In genomic region chr15:12577054-12577696, GRCm38 (mm10) we compare ENCODE assay signal across 9 mouse cellular contexts.
DNase-seq lines count a peak whose midpoint lies in the region; ATAC-seq lines count a peak whose summit lies in the region.
"Had no signal": no experiment of that assay in that cellular context is flagged by ENCODE, and none has a peak within 500 bp of the region (broad histone marks: within the 10 kb centered on the region; RNA-seq: fewer than 3 reads in every experiment).

No protein-coding gene starts in this region.

- H3K4me1 ChIP-seq in embryonic facial prominence, embryonic 11.5 days (ENCODE audit: control insufficient read depth, insufficient read depth, low read length): no peaks in the 10 kb centered on the region
- peaks cover 13% of the 10 kb centered on the region for H3K4me1 ChIP-seq in heart, embryonic 13.5 days
- H3K4me1 ChIP-seq in limb, embryonic 13.5 days: peaks cover 17% of the 10 kb centered on the region
- H3K4me1 ChIP-seq in midbrain, embryonic 16.5 days (ENCODE audit: control insufficient read depth, insufficient read depth, low read length): peaks cover 7% of the 10 kb centered on the region; the same call in 1 of the 2 replicates

- no peak overlapping the region for H3K9ac ChIP-seq in embryonic facial prominence, embryonic 11.5 days (replicated peaks; ENCODE audit: low read length)
- H3K9ac ChIP-seq in heart, embryonic 13.5 days: peak overlapping the region; percentile 55; the same call in 1 of the 2 replicates
- H3K9ac ChIP-seq in limb, embryonic 13.5 days: no peak overlapping the region
- peak overlapping the region; percentile 1; the same call in 1 of the 2 replicates for H3K9ac ChIP-seq in midbrain, embryonic 16.5 days (ENCODE audit: low read depth, low read length)

- no peaks in the 10 kb centered on the region for H3K9me3 ChIP-seq in embryonic facial prominence, embryonic 11.5 days (replicated peaks; ENCODE audit: control insufficient read depth, low read length)
- no peaks in the 10 kb centered on the region for H3K9me3 ChIP-seq in heart, embryonic 13.5 days
- no peaks in the 10 kb centered on the region for H3K9me3 ChIP-seq in limb, embryonic 13.5 days
- no peaks in the 10 kb centered on the region for H3K9me3 ChIP-seq in midbrain, embryonic 16.5 days (replicated peaks; ENCODE audit: control insufficient read depth, low read length, poor library complexity, severe bottlenecking)

- 21% methylated on average over 11 of the region's 11 CpGs for WGBS in embryonic facial prominence, embryonic 11.5 days
- 23% methylated on average over 11 of the region's 11 CpGs for WGBS in heart, embryonic 13.5 days
- WGBS in limb, embryonic 13.5 days: 25% methylated on average over 11 of the region's 11 CpGs
- WGBS in midbrain, embryonic 16.5 days: 9% methylated on average over 11 of the region's 11 CpGs

- no peak overlapping the region for H3K4me3 ChIP-seq in embryonic facial prominence, embryonic 11.5 days (ENCODE audit: low read depth, low read length)
- H3K4me3 ChIP-seq in heart, embryonic 13.5 days: 0 out of 2 replicates have a peak overlapping the region, but pooled peaks have one; percentile 15
- no peak overlapping the region for H3K4me3 ChIP-seq in limb, embryonic 13.5 days
- H3K4me3 ChIP-seq in midbrain, embryonic 16.5 days (ENCODE audit: low read depth, low read length): no peak overlapping the region
- H3K4me3 ChIP-seq: erythroblast, embryonic 14.5 days had no signal

- ATAC-seq in embryonic facial prominence, embryonic 11.5 days (replicated peaks; ENCODE audit: insufficient number of reproducible peaks, low FRiP score, low TSS enrichment, low read depth): peak; percentile 60
- peak; percentile 28; the same call in 1 of the 2 replicates for ATAC-seq in heart, embryonic 13.5 days (ENCODE audit: extremely low read depth, insufficient number of reproducible peaks, low FRiP score, low TSS enrichment)
- ATAC-seq in limb, embryonic 13.5 days (ENCODE audit: low FRiP score, low read depth): peak; percentile 30
- ATAC-seq in midbrain, embryonic 16.5 days: peak; percentile 66
- no peak for ATAC-seq in erythroid progenitor cell, adult 5-6 weeks (replicated peaks; ENCODE audit: low FRiP score, poor library complexity, severe bottlenecking)

- H3K27ac ChIP-seq in embryonic facial prominence, embryonic 11.5 days (replicated peaks; ENCODE audit: low read depth, low read length): no peak overlapping the region
- no peak overlapping the region; the same call in 1 of the 2 replicates for H3K27ac ChIP-seq in heart, embryonic 13.5 days (replicated peaks)
- H3K27ac ChIP-seq in limb, embryonic 13.5 days: no peak overlapping the region
- peak overlapping the region; percentile 19; the same call in 1 of the 2 replicates for H3K27ac ChIP-seq in midbrain, embryonic 16.5 days (ENCODE audit: low read length)

- no peak overlapping the region for H3K4me2 ChIP-seq in embryonic facial prominence, embryonic 11.5 days (ENCODE audit: low read depth, low read length)
- peak overlapping the region; percentile 53 for H3K4me2 ChIP-seq in heart, embryonic 13.5 days
- H3K4me2 ChIP-seq in limb, embryonic 13.5 days (replicated peaks): peak overlapping the region; percentile 42
- peak overlapping the region; percentile 31 for H3K4me2 ChIP-seq in midbrain, embryonic 16.5 days (ENCODE audit: low read length)

- H3K36me3 ChIP-seq in embryonic facial prominence, embryonic 11.5 days (replicated peaks; ENCODE audit: control insufficient read depth, insufficient read depth, low read depth, low read length): no peaks in the 10 kb centered on the region
- no peaks in the 10 kb centered on the region for H3K36me3 ChIP-seq in heart, embryonic 13.5 days
- no peaks in the 10 kb centered on the region for H3K36me3 ChIP-seq in limb, embryonic 13.5 days
- H3K36me3 ChIP-seq in midbrain, embryonic 16.5 days (ENCODE audit: control insufficient read depth, insufficient read depth, low read length): no peaks in the 10 kb centered on the region

- no peaks in the 10 kb centered on the region for H3K27me3 ChIP-seq in embryonic facial prominence, embryonic 11.5 days (ENCODE audit: control insufficient read depth, insufficient read depth, low read length)
- no peaks in the 10 kb centered on the region for H3K27me3 ChIP-seq in heart, embryonic 13.5 days (replicated peaks)
- no peaks in the 10 kb centered on the region for H3K27me3 ChIP-seq in limb, embryonic 13.5 days
- no peaks in the 10 kb centered on the region for H3K27me3 ChIP-seq in midbrain, embryonic 16.5 days (ENCODE audit: control insufficient read depth, insufficient read depth, low read depth, low read length)

- DNase-seq in CD4-positive helper T cell, adult 2 months (ENCODE audit: low read depth, low spot score): peak; percentile 38
- DNase-seq in ZHBTc4 (ENCODE audit: low read depth, low spot score): peak; percentile 51
- peak; percentile 69 for DNase-seq in embryonic facial prominence, embryonic 11.5 days (ENCODE audit: low spot score)
- peak; percentile 64 for DNase-seq in kidney, adult 9 months

Comparison
In these comparisons a context has a peak if more than half of its experiments do, and no peak if none do; other contexts are left out.
1. H3K9ac ChIP-seq: peak in heart, embryonic 13.5 days (single experiment) and midbrain, embryonic 16.5 days (single experiment); none in embryonic facial prominence, embryonic 11.5 days (single experiment) and limb, embryonic 13.5 days (single experiment).
2. Peak in every context shown above with its lines, with median percentiles within 50 percentile points of each other: DNase-seq.